Mouse (Mus musculus) lung, adult 2 months (tissue): ENCODE measurements around the gene Gbp2.
"Not testable (repeated sequence)": the region's sequence is repeated elsewhere in the genome, so short reads cannot be mapped to it uniquely, and the experiment has no call there.

Experiments used
- CTCF ChIP-seq: fragments of 200-500 bp; IDR thresholded peaks from 2 replicates; pipeline ENCODE4 v1.5.1; 2011; ENCODE audit warnings: mild to moderate bottlenecking, low read length, control low read depth; ENCODE audit not compliant: insufficient read depth
- POLR2A ChIP-seq: fragments of 200-500 bp; IDR thresholded peaks from 2 replicates; pipeline ENCODE4 v1.6.1; 2011; ENCODE audit warnings: low read depth, mild to moderate bottlenecking, control low read depth, low read length, borderline replicate concordance; ENCODE audit errors: extremely low read depth

GRCm38 (mm10) chr3:142647836-142648235, 27.4 kb downstream of the Gbp2 start:
- TF ChIP-seq CTCF, POLR2A: not testable (repeated sequence)
